Mouse (Mus musculus): ENCODE results near the gene Slc9a4. TPM values are rescaled to one million over a fixed set of nuclear protein-coding genes. Genes with fewer than 3 reads are reported as not detected.
A peak's percentile ranks its signal among the peaks of the same experiment; 100 is the strongest.
"Not testable (repeated sequence)": the region's sequence is repeated elsewhere in the genome, so short reads cannot be mapped to it uniquely, and the experiment has no call there.

The Slc9a4 gene
- polyA plus RNA-seq (2015; fragmentation: Nextera tagmentation; extraction: Ambion mirVana), result not detected in 2 replicates

DNA sequence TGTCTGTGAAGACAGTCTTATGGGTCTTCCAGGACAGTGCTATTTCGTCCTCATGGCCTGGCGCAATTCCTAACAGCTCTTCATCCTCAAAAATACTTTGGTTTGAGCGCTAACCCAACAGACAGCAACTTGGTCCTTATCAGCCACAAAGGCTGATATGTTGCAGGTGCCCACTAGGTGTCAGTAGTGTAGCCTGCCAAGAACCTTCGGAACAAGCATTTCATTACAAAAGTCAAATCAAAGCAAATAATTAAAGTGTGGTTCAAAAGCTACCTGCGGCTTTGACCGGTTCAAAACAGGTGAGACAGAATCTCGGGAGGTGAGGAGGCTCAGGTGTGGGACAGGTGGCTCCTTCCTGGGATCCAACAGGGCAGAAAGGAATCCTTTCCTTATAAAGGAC, at the start of gene Slc9a4:
TSS of gene Slc9a4 (plus strand) at position 298 of the 400 bp plus-strand sequence.
- H3K4me2 ChIP-seq (replicated peaks), result 0 out of 2 replicates have a peak within 1 kb of the TSS, but pooled peaks have one; percentile 22
- ATAC-seq (replicated peaks), result 0 out of 2 replicates have a peak, but pooled peaks have one; percentile 29

GRCm38 (mm10) chr1:40537577-40537976, 42.3 kb upstream of the Slc9a4 start:
- Histone ChIP-seq H3K9ac (replicated peaks) (no peak overlapping the region), H3K4me2 (replicated peaks) (no peak overlapping the region), H3K36me3 (no peaks in the 10 kb centered on the region), H3K9me3 (no peaks in the 10 kb centered on the region), H3K4me1 (no peaks in the 10 kb centered on the region), H3K27ac (replicated peaks) (no peak overlapping the region), H3K4me3 (no peak overlapping the region), H3K27me3 (no peaks in the 10 kb centered on the region)
- no peak for ATAC-seq (replicated peaks)
- 90% methylated on average over 5 of the region's 5 CpGs for WGBS

More for the DNA sequence above, at the start of gene Slc9a4:
- Histone ChIP-seq H3K36me3 (no peaks in the 10 kb centered on the region), H3K27ac (replicated peaks) (no peak within 1 kb of the TSS), H3K4me1 (no peaks in the 10 kb centered on the region), H3K27me3 (no peaks in the 10 kb centered on the region), H3K4me3 (no peak within 1 kb of the TSS), H3K9me3 (no peaks in the 10 kb centered on the region), H3K9ac (replicated peaks) (no peak within 1 kb of the TSS)
- 18% methylated on average over 7 of the region's 7 CpGs for WGBS

DNA sequence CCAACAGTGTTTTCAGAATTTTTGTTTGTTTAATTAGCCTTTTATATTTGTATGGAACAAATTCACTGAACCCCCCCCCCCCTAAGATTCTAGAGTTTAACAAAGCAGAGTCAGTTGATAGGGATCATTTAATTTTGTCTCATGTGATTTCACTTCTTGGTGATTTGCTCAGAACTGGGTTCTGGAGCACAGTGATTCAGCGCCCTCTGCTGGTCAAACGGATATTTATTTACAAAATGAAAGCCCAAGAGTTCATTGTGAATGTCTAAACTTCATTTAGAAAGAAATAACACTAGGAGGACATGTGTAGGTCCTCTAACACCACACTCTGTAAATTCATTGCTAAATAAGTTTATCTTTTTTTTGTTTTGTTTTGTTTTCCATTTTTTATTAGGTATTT, 35.2 kb upstream of the Slc9a4 start:
- Histone ChIP-seq H3K9me3 (no peaks in the 10 kb centered on the region), H3K36me3 (no peaks in the 10 kb centered on the region), H3K4me2 (replicated peaks) (no peak overlapping the region), H3K9ac (replicated peaks) (no peak overlapping the region), H3K4me3 (no peak overlapping the region), H3K27me3 (no peaks in the 10 kb centered on the region), H3K27ac (replicated peaks) (no peak overlapping the region), H3K4me1 (no peaks in the 10 kb centered on the region)
- 0% methylated on average over 2 of the region's 2 CpGs for WGBS
- no peak for ATAC-seq (replicated peaks)

DNA sequence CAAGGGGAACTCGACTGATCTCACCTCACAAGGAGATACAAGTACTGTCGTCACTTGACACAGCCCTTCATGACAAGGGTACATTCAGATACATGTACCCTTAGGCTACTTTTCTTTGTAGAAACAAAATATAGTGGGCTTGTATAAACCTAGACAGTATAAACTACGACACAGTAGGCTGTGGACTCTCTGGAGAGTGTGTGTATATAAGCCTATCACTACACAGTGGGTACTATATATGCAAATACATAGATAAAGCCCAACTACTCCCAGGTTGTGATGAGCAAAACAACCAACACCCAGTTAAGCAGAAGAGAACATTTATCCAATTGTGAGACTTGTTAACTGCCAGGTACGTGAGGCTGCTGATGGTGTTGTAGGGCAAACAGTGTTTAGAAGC, 33.2 kb upstream of the Slc9a4 start:
- no peak overlapping the region for H3K27ac ChIP-seq (replicated peaks)
- H3K4me3 ChIP-seq, result no peak overlapping the region
- no peaks in the 10 kb centered on the region for H3K9me3 ChIP-seq
- H3K4me2 ChIP-seq (replicated peaks), result no peak overlapping the region
- WGBS, result 83% methylated on average over 4 of the region's 4 CpGs
- 0 out of 2 replicates have a peak, but pooled peaks have one; percentile 16 for ATAC-seq (replicated peaks)
- H3K9ac ChIP-seq (replicated peaks), result no peak overlapping the region
- no peaks in the 10 kb centered on the region for H3K4me1 ChIP-seq
- H3K27me3 ChIP-seq, result no peaks in the 10 kb centered on the region
- H3K36me3 ChIP-seq, result no peaks in the 10 kb centered on the region

DNA sequence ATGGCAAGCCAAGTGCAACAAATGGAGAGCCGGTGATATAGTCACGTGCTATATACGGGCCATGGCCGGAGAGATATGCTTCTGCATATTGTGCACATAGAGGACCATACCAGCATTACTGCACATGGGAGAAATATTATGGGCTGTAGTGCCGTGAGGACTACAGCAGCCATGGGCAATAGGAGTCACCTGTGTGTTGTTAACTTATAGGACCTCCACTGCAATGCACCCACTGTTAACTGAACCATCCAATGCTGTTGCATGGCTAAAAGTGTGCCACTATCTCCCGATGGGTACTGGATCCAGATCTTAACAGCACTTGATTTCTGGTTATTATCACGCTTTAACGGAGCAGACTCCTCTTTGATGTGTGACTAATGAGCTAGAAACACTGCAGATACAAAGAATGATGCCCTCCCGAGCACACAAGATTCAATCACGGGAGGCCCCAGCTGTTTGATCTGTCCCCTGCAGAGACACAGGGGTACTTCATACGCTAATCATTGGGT, 32.8 kb upstream of the Slc9a4 start:
- 0 out of 2 replicates have a peak, but pooled peaks have one; percentile 32 for ATAC-seq (replicated peaks)
- Histone ChIP-seq H3K27me3 (no peaks in the 10 kb centered on the region), H3K9ac (replicated peaks) (no peak overlapping the region), H3K4me3 (no peak overlapping the region), H3K27ac (replicated peaks) (no peak overlapping the region), H3K4me2 (replicated peaks) (no peak overlapping the region), H3K36me3 (no peaks in the 10 kb centered on the region), H3K4me1 (no peaks in the 10 kb centered on the region), H3K9me3 (no peaks in the 10 kb centered on the region)
- WGBS, result 52% methylated on average over 11 of the region's 11 CpGs

DNA sequence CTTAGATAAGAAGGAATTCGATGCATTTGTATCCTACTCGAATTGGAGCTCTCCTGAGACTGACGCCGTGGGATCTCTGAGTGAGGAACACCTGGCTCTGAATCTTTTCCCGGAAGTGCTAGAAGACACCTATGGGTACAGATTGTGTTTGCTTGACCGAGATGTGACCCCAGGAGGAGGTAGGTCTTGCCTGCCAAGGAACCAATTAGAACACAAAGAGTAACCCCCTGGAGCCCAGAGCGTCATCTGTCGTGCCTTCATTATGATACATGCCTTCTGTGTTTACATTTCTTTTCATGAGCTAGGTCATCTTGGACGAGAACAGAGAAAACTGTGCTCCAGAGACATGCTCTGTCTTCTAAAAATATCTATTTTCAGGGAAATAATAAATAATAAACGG, 32.1 kb upstream of the Slc9a4 start:
- no peak overlapping the region for H3K4me3 ChIP-seq
- 50% methylated on average over 10 of the region's 10 CpGs for WGBS
- no peaks in the 10 kb centered on the region for H3K4me1 ChIP-seq
- H3K9ac ChIP-seq (replicated peaks), result no peak overlapping the region
- no peak overlapping the region for H3K4me2 ChIP-seq (replicated peaks)
- H3K9me3 ChIP-seq, result no peaks in the 10 kb centered on the region
- H3K27ac ChIP-seq (replicated peaks), result no peak overlapping the region
- no peak for ATAC-seq (replicated peaks)
- no peaks in the 10 kb centered on the region for H3K36me3 ChIP-seq
- H3K27me3 ChIP-seq, result no peaks in the 10 kb centered on the region

- Histone ChIP-seq H3K4me1 (no peaks in the 10 kb centered on the region), H3K9me3 (no peaks in the 10 kb centered on the region), H3K36me3 (no peaks in the 10 kb centered on the region), H3K27ac (replicated peaks) (no peak overlapping the region), H3K4me2 (replicated peaks) (no peak overlapping the region), H3K27me3 (no peaks in the 10 kb centered on the region), H3K9ac (replicated peaks) (no peak overlapping the region), H3K4me3 (no peak overlapping the region)
- ATAC-seq (replicated peaks), result no peak
- 87% methylated on average over 4 of the region's 4 CpGs for WGBS
Observed at GRCm38 (mm10) chr1:40569374-40569773, 10.5 kb upstream of the Slc9a4 start.

DNA sequence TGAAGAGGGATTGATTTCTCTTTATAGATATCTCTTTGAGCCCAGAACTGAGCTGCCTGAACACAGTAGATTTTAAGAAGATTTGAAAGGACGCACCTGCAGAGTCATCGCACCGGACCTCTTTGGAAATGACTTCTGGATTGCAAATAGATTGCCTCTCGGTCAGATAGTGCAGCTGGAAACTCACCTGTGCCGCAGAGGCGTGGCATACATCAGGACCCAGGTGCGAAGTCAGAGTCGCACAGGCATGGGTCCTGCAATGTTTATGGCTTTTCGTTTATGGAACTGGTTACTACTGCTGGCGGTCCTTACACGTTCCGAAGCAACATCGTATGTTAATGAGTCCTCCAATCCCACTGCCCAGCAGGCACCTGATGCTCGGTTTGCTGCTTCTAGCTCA, 388 bp downstream of the Slc9a4 start:
- 71% methylated on average over 14 of the region's 14 CpGs for WGBS
- ATAC-seq (replicated peaks), result no peak
- Histone ChIP-seq H3K4me1 (no peaks in the 10 kb centered on the region), H3K4me3 (no peak overlapping the region), H3K4me2 (replicated peaks) (no peak overlapping the region), H3K9me3 (no peaks in the 10 kb centered on the region), H3K27ac (replicated peaks) (no peak overlapping the region), H3K9ac (replicated peaks) (no peak overlapping the region), H3K36me3 (no peaks in the 10 kb centered on the region), H3K27me3 (no peaks in the 10 kb centered on the region)

DNA sequence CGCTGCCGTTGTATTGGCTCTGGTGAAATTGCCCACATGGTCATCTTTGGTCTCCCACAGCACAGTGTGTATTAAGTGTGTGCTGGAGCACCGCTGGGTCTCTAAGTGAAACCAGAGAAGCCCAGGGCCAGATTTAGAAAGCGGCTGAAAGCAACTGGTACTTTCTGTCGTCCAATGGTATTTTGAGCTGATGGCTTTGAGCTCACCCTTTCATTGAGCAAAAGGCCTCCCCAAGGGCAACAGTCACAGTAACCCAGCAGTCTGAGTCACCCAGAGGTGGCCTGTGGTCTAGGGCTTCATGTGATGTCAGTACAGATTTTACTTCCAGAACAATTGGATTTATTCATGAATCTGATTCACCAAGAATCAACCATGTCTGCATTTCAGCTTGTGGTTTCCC, 6.9 kb downstream of the Slc9a4 start:
- Histone ChIP-seq H3K27ac (replicated peaks) (no peak overlapping the region), H3K4me3 (no peak overlapping the region), H3K4me1 (no peaks in the 10 kb centered on the region), H3K36me3 (no peaks in the 10 kb centered on the region), H3K27me3 (no peaks in the 10 kb centered on the region), H3K4me2 (replicated peaks) (no peak overlapping the region), H3K9ac (replicated peaks) (no peak overlapping the region), H3K9me3 (no peaks in the 10 kb centered on the region)
- ATAC-seq (replicated peaks), result no peak
- WGBS, result 90% methylated on average over 5 of the region's 5 CpGs

DNA sequence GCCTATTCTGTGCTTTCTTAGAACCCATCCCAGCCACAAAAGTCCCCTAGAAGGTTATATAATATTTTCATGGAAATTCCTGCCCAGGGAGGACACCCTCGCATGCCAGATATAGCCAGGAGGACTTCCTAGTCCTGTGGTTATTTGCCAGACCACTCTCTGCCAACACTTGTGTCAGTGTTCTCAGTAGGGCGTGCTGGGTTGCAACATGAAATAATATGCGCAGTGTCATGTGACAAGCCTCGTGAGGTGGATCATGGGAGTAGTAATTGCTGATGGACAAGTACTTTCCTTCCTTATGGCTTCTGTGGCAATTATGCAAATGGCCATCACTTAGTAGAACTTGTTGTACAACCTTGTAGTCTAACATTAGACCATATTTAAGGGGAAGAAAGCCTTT, 11.1 kb downstream of the Slc9a4 start:
- no peak overlapping the region for H3K4me2 ChIP-seq (replicated peaks)
- no peak for ATAC-seq (replicated peaks)
- H3K4me3 ChIP-seq, result no peak overlapping the region
- H3K27ac ChIP-seq (replicated peaks), result no peak overlapping the region
- H3K27me3 ChIP-seq, result no peaks in the 10 kb centered on the region
- no peak overlapping the region for H3K9ac ChIP-seq (replicated peaks)
- 89% methylated on average over 4 of the region's 4 CpGs for WGBS
- no peaks in the 10 kb centered on the region for H3K9me3 ChIP-seq
- no peaks in the 10 kb centered on the region for H3K4me1 ChIP-seq
- H3K36me3 ChIP-seq, result no peaks in the 10 kb centered on the region

- H3K27me3 ChIP-seq, result no peaks in the 10 kb centered on the region
- H3K4me1 ChIP-seq, result no peaks in the 10 kb centered on the region
- no peaks in the 10 kb centered on the region for H3K36me3 ChIP-seq
- H3K4me2 ChIP-seq (replicated peaks), result no peak overlapping the region
- no peak overlapping the region for H3K27ac ChIP-seq (replicated peaks)
- ATAC-seq (replicated peaks), result no peak
- WGBS, result 77% methylated on average over 5 of the region's 5 CpGs
- no peak overlapping the region for H3K9ac ChIP-seq (replicated peaks)
- no peaks in the 10 kb centered on the region for H3K9me3 ChIP-seq
- H3K4me3 ChIP-seq, result no peak overlapping the region
Observed at GRCm38 (mm10) chr1:40597822-40598221, 17.9 kb downstream of the Slc9a4 start.

- H3K27me3 ChIP-seq; H3K9ac ChIP-seq (replicated peaks); H3K36me3 ChIP-seq; ATAC-seq (replicated peaks); H3K4me2 ChIP-seq (replicated peaks); H3K4me1 ChIP-seq; H3K4me3 ChIP-seq; H3K9me3 ChIP-seq: not testable (repeated sequence)
- 0 out of 2 replicates have a peak overlapping the region, but pooled peaks have one; percentile 57 for H3K27ac ChIP-seq (replicated peaks)
- 87% methylated on average over 9 of the region's 9 CpGs for WGBS
Observed at GRCm38 (mm10) chr1:40599661-40600060, 19.8 kb downstream of the Slc9a4 start.
